Mouse (Mus musculus): ENCODE results near the gene Slc38a2. TPM values are rescaled to one million over a fixed set of nuclear protein-coding genes. Genes with fewer than 3 reads are reported as not detected.

Slc38a2 gene
- polyA plus RNA-seq, 1 experiment from 2014 or later: 27.9 TPM

DNA sequence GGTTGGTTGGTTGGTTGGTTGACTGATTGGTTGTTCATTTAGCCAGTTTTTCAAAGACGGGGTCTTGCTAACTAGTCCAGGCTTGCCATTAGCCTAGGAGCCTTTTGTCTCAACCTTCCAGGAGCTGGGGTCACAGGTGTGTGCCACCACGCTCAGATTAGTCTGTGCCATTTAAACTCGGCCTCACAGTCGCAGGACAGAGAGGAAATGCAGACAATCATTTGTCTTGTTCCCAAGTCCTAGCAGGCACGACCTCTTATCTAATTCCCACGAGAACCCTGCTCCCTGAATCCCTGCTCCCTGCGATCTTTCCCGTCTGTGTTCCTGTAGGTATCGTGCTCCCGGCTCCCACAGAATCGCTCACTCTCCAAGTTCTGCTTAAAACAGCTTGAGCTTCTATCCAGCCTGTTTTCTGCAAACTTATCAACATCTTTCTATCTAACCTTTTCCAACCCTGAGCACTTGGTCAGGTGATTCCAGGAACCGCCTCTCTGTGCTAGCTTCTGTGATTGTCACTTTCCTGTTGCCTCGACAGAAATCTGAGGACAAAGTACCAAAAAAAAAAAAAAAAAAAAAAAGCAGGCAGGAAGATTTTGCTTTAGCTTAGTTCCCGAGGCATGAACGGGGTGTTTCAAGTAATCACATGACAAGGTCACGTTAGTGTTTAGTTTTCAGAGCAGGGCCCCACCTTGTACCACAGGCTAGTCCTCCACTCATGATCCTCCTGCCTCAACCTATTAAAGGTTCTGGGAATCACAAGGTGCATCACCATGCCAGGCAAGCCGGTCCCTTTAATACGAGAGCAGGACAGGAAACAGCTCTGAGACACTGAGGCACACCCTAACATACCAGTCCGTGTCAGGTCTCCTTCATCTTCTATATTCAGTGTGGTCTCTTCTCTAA, 20.4 kb downstream of the Slc38a2 start:
- 29% methylated on average over 19 of the region's 19 CpGs for WGBS

DNA sequence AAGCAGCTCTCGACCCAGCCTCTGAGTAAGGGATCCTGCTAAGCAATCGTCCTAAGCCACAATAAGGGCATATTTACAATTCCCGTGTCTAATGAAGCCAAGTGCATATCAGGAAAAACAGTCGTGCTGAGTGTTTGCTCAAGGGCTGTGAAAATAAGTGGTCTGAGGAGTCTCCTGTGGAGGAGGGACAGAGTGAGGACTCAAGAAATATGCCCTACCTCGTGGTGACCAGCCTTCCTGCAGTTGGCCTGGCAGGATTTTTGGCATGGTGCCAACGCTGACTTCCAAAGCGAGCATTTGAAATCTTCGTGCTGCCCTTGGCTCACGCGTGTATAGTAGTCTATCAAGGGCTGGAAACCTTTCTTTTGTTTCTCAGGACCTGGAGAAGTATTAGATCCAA, 23.0 kb downstream of the Slc38a2 start:
- H3K4me3 ChIP-seq (ENCODE audit: low read depth, low read length): no peak overlapping the region
- no peaks in the 10 kb centered on the region for H3K36me3 ChIP-seq (ENCODE audit: control insufficient read depth, insufficient read depth)
- 17% methylated on average over 10 of the region's 10 CpGs for WGBS
- no peaks in the 10 kb centered on the region for H3K4me1 ChIP-seq (replicated peaks; ENCODE audit: control insufficient read depth, insufficient read depth, low read length)
- no peak overlapping the region for H3K27ac ChIP-seq (ENCODE audit: low read depth, low read length)
- H3K27me3 ChIP-seq (replicated peaks; ENCODE audit: control insufficient read depth, insufficient read depth, low read length): no peaks in the 10 kb centered on the region
- no peak overlapping the region for H3K9ac ChIP-seq (ENCODE audit: low read depth, low read length)
- no peak for ATAC-seq
- H3K9me3 ChIP-seq (ENCODE audit: control insufficient read depth): no peaks in the 10 kb centered on the region
- H3K4me2 ChIP-seq (replicated peaks; ENCODE audit: low read depth): peak overlapping the region; percentile 2; the same call in 1 of the 2 replicates
- no peak for TF ChIP-seq CTCF (IDR thresholded peaks at IDR 0.05; ENCODE audit: low read depth)

More for the DNA sequence above, 20.4 kb downstream of the Slc38a2 start:
- Histone ChIP-seq H3K9me3 (ENCODE audit: control insufficient read depth) (no peaks in the 10 kb centered on the region), H3K27ac (ENCODE audit: low read depth, low read length) (no peak overlapping the region), H3K4me1 (replicated peaks; ENCODE audit: control insufficient read depth, insufficient read depth, low read length) (no peaks in the 10 kb centered on the region), H3K4me2 (replicated peaks; ENCODE audit: low read depth) (peak overlapping the region; percentile 47), H3K36me3 (ENCODE audit: control insufficient read depth, insufficient read depth) (no peaks in the 10 kb centered on the region), H3K27me3 (replicated peaks; ENCODE audit: control insufficient read depth, insufficient read depth, low read length) (no peaks in the 10 kb centered on the region), H3K4me3 (ENCODE audit: low read depth, low read length) (no peak overlapping the region), H3K9ac (ENCODE audit: low read depth, low read length) (no peak overlapping the region)
- peak; percentile 55 for ATAC-seq
- no peak for TF ChIP-seq CTCF (IDR thresholded peaks at IDR 0.05; ENCODE audit: low read depth)

- Histone ChIP-seq H3K27ac (ENCODE audit: low read depth, low read length) (no peak overlapping the region), H3K36me3 (ENCODE audit: control insufficient read depth, insufficient read depth) (no peaks in the 10 kb centered on the region), H3K9ac (ENCODE audit: low read depth, low read length) (no peak overlapping the region), H3K4me1 (replicated peaks; ENCODE audit: control insufficient read depth, insufficient read depth, low read length) (no peaks in the 10 kb centered on the region), H3K4me3 (ENCODE audit: low read depth, low read length) (no peak overlapping the region), H3K4me2 (replicated peaks; ENCODE audit: low read depth) (no peak overlapping the region), H3K27me3 (replicated peaks; ENCODE audit: control insufficient read depth, insufficient read depth, low read length) (no peaks in the 10 kb centered on the region), H3K9me3 (ENCODE audit: control insufficient read depth) (no peaks in the 10 kb centered on the region)
- 66% methylated on average over 15 of the region's 15 CpGs for WGBS
- no peak for ATAC-seq
- no peak for TF ChIP-seq CTCF (IDR thresholded peaks at IDR 0.05; ENCODE audit: low read depth)
Measured at GRCm38 (mm10) chr15:96675744-96676143, 23.8 kb downstream of the Slc38a2 start.

DNA sequence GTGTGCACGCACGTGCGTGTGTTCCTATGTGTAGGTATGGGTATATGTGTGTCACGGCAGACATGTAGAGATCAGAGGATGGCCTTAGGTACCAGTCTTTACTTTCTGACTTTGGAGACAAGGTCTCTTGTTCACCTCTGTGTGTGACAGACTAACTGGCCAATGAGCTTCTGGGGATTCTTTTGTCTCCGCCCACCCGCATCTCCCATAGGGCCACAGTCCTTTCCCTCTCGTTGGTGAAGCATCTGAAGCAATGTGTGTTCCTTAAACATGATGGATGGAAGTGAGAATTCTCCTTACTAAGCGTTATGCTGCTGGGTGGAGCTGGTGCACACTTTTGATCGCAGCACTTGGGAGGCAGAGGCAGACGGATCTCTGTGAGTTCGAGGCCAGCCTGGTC, 24.5 kb downstream of the Slc38a2 start:
- no peak for ATAC-seq
- Histone ChIP-seq H3K36me3 (ENCODE audit: control insufficient read depth, insufficient read depth) (no peaks in the 10 kb centered on the region), H3K4me1 (replicated peaks; ENCODE audit: control insufficient read depth, insufficient read depth, low read length) (no peaks in the 10 kb centered on the region), H3K27me3 (replicated peaks; ENCODE audit: control insufficient read depth, insufficient read depth, low read length) (no peaks in the 10 kb centered on the region), H3K27ac (ENCODE audit: low read depth, low read length) (no peak overlapping the region), H3K9ac (ENCODE audit: low read depth, low read length) (no peak overlapping the region), H3K4me3 (ENCODE audit: low read depth, low read length) (no peak overlapping the region), H3K9me3 (ENCODE audit: control insufficient read depth) (no peaks in the 10 kb centered on the region), H3K4me2 (replicated peaks; ENCODE audit: low read depth) (no peak overlapping the region)
- WGBS: 84% methylated on average over 11 of the region's 11 CpGs
- TF ChIP-seq CTCF (IDR thresholded peaks at IDR 0.05; ENCODE audit: low read depth): no peak

- Histone ChIP-seq H3K9ac (ENCODE audit: low read depth, low read length) (no peak overlapping the region), H3K27me3 (replicated peaks; ENCODE audit: control insufficient read depth, insufficient read depth, low read length) (no peaks in the 10 kb centered on the region), H3K4me3 (ENCODE audit: low read depth, low read length) (no peak overlapping the region), H3K27ac (ENCODE audit: low read depth, low read length) (no peak overlapping the region), H3K4me1 (replicated peaks; ENCODE audit: control insufficient read depth, insufficient read depth, low read length) (no peaks in the 10 kb centered on the region), H3K4me2 (replicated peaks; ENCODE audit: low read depth) (no peak overlapping the region), H3K9me3 (ENCODE audit: control insufficient read depth) (no peaks in the 10 kb centered on the region), H3K36me3 (ENCODE audit: control insufficient read depth, insufficient read depth) (no peaks in the 10 kb centered on the region)
- WGBS: 26% methylated on average over 1 of the region's 1 CpGs
- TF ChIP-seq CTCF (IDR thresholded peaks at IDR 0.05; ENCODE audit: low read depth): no peak
- ATAC-seq: no peak
Measured at GRCm38 (mm10) chr15:96674089-96674488, 25.4 kb downstream of the Slc38a2 start.

DNA sequence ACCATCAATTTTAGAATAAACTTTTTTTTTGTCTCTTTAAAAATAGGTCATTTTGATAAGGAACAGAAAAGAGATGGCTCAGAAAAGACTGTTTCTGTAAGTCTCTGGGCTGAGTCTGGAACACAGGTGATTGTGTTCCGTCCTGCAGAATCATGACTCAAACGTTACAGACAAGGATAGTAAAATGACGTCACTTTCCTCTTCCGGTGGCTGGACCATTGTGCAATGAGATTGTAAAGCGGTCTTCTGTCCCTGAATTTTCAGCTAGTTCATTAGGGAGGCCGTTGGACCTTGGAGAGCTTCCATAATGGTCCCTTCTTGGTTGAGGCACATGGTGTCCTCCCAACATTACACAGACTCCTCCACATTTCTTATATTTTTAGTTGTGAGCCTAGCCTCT, 29.8 kb downstream of the Slc38a2 start:
- Histone ChIP-seq H3K9ac (ENCODE audit: low read depth, low read length) (no peak overlapping the region), H3K27ac (ENCODE audit: low read depth, low read length) (no peak overlapping the region), H3K4me1 (replicated peaks; ENCODE audit: control insufficient read depth, insufficient read depth, low read length) (no peaks in the 10 kb centered on the region), H3K4me3 (ENCODE audit: low read depth, low read length) (no peak overlapping the region), H3K36me3 (ENCODE audit: control insufficient read depth, insufficient read depth) (no peaks in the 10 kb centered on the region), H3K4me2 (replicated peaks; ENCODE audit: low read depth) (no peak overlapping the region), H3K27me3 (replicated peaks; ENCODE audit: control insufficient read depth, insufficient read depth, low read length) (no peaks in the 10 kb centered on the region), H3K9me3 (ENCODE audit: control insufficient read depth) (no peaks in the 10 kb centered on the region)
- no peak for TF ChIP-seq CTCF (IDR thresholded peaks at IDR 0.05; ENCODE audit: low read depth)
- WGBS: 51% methylated on average over 6 of the region's 6 CpGs
- ATAC-seq: no peak

All from intestine, postnatal 0 days (tissue).